Mouse (Mus musculus) neural tube, embryonic 14.5 days (tissue): ENCODE results near the gene Tor4a. TPM values are rescaled to one million over a fixed set of nuclear protein-coding genes. Genes with fewer than 3 reads are reported as not detected.

ENCODE experiments used
- ATAC-seq: fragments of 200-750 bp; cut with Nextera tagmentation; 2 replicates; pipeline ENCODE4 v1.8.0; 2017; ENCODE audit warnings: low read depth, mild to moderate bottlenecking, moderate TSS enrichment, moderate library complexity
- H3K27ac ChIP-seq: fragments of 300-500 bp; sonication (generic); 2 replicates; pipeline ENCODE4 v1.5.1; 2014; ENCODE audit warnings: low read depth, mild to moderate bottlenecking, control low read depth, low read length, moderate library complexity, mixed read lengths
- H3K27me3 ChIP-seq: fragments of 300-500 bp; sonication (generic); 2 replicates; pipeline ENCODE4 v1.6.1; 2014; ENCODE audit warnings: low read length; ENCODE audit not compliant: control insufficient read depth, insufficient read depth
- H3K36me3 ChIP-seq: fragments of 300-500 bp; sonication (generic); 2 replicates; pipeline ENCODE4 v1.6.1; 2014; ENCODE audit warnings: low read length, mixed read lengths; ENCODE audit not compliant: control insufficient read depth, insufficient read depth
- H3K4me1 ChIP-seq: fragments of 300-500 bp; sonication (generic); 2 replicates; pipeline ENCODE4 v1.6.1; 2014; ENCODE audit warnings: low read length; ENCODE audit not compliant: control insufficient read depth, insufficient read depth
- H3K4me2 ChIP-seq: fragments of 300-500 bp; sonication (generic); 2 replicates; pipeline ENCODE4 v1.6.1; 2014; ENCODE audit warnings: mild to moderate bottlenecking, low read depth, low read length, control low read depth
- H3K4me3 ChIP-seq: fragments of 300-500 bp; sonication (generic); 2 replicates; pipeline ENCODE4 v1.5.1; 2014; ENCODE audit warnings: low read depth, low read length, control low read depth, mixed read lengths
- H3K9ac ChIP-seq: fragments of 300-500 bp; sonication (generic); replicated peaks from 2 replicates; pipeline ENCODE4 v1.6.1; 2014; ENCODE audit warnings: low read depth, mild to moderate bottlenecking, control low read depth, low read length, mixed read lengths
- H3K9me3 ChIP-seq: fragments of 300-500 bp; sonication (generic); 2 replicates; pipeline ENCODE4 v1.6.1; 2016; ENCODE audit warnings: low read length; ENCODE audit not compliant: control insufficient read depth
- WGBS: fragments of 180-500 bp; shearing (Covaris S2); extraction: QIAGEN DNeasy Blood & Tissue Kit; methylation state at CpG from one replicate; pipeline ENCODE4 v1.1.7; 2014; 5-methylcytosine and 5-hydroxymethylcytosine counted together
- polyA plus RNA-seq: library from polyadenylated mRNA; unstranded; fragments of >200 nt; fragmentation: Nextera tagmentation; extraction: Ambion mirVana; gene quantifications from 2 replicates; pipeline ENCODE4 v1.2.1, GENCODE M21; 2014

Gene Tor4a
- polyA plus RNA-seq, 1 experiment from 2014 or later: 0.88 TPM

GRCm38 (mm10) chr2:25200631-25201030 lies 3.9 kb upstream of the Tor4a start:
- Histone ChIP-seq H3K27ac (no peak overlapping the region), H3K4me1 (no peaks in the 10 kb centered on the region), H3K4me2 (no peak overlapping the region), H3K9ac (no peak overlapping the region), H3K27me3 (0 out of 2 replicates have a peak, but pooled peaks cover 3% of the 10 kb centered on the region), H3K36me3 (peaks cover 64% of the 10 kb centered on the region), H3K9me3 (no peaks in the 10 kb centered on the region), H3K4me3 (no peak overlapping the region)
- ATAC-seq: no peak
- 97% methylated on average over 2 of the region's 2 CpGs for WGBS

- no peak overlapping the region for H3K9ac ChIP-seq
- no peak overlapping the region for H3K4me3 ChIP-seq
- H3K27ac ChIP-seq: no peak overlapping the region
- no peak for ATAC-seq
- H3K9me3 ChIP-seq: no peaks in the 10 kb centered on the region
- peaks cover 9% of the 10 kb centered on the region; the same call in 1 of the 2 replicates for H3K27me3 ChIP-seq
- H3K36me3 ChIP-seq: peaks cover 42% of the 10 kb centered on the region
- H3K4me1 ChIP-seq: no peaks in the 10 kb centered on the region
- H3K4me2 ChIP-seq: no peak overlapping the region
Measured at GRCm38 (mm10) chr2:25197946-25198345, 1.3 kb upstream of the Tor4a start.

GRCm38 (mm10) chr2:25197191-25197590 lies 505 bp upstream of the Tor4a start:
- Histone ChIP-seq H3K27ac (no peak overlapping the region), H3K4me1 (no peaks in the 10 kb centered on the region), H3K27me3 (peaks cover 9% of the 10 kb centered on the region; the same call in 1 of the 2 replicates), H3K4me2 (no peak overlapping the region), H3K9me3 (no peaks in the 10 kb centered on the region), H3K36me3 (peaks cover 35% of the 10 kb centered on the region), H3K9ac (no peak overlapping the region), H3K4me3 (no peak overlapping the region)
- 37% methylated on average over 2 of the region's 2 CpGs for WGBS
- ATAC-seq: no peak

GRCm38 (mm10) chr2:25195211-25196156 lies 1.2 kb downstream of the Tor4a start:
- 0 out of 2 replicates have a peak overlapping the region, but pooled peaks have one; percentile 16 for H3K4me2 ChIP-seq
- no peak for ATAC-seq
- peaks cover 9% of the 10 kb centered on the region; the same call in 1 of the 2 replicates for H3K27me3 ChIP-seq
- WGBS: 23% methylated on average over 55 of the region's 55 CpGs
- no peak overlapping the region for H3K27ac ChIP-seq
- H3K9me3 ChIP-seq: no peaks in the 10 kb centered on the region
- H3K4me3 ChIP-seq: no peak overlapping the region; the same call in 1 of the 2 replicates
- H3K9ac ChIP-seq: no peak overlapping the region
- peaks cover 20% of the 10 kb centered on the region for H3K36me3 ChIP-seq
- H3K4me1 ChIP-seq: no peaks in the 10 kb centered on the region

- Histone ChIP-seq H3K27me3 (peaks cover 9% of the 10 kb centered on the region; the same call in 1 of the 2 replicates), H3K4me2 (no peak overlapping the region), H3K4me1 (no peaks in the 10 kb centered on the region), H3K9me3 (no peaks in the 10 kb centered on the region), H3K4me3 (no peak overlapping the region), H3K27ac (no peak overlapping the region), H3K36me3 (peaks cover 11% of the 10 kb centered on the region), H3K9ac (no peak overlapping the region)
- ATAC-seq: no peak
- 87% methylated on average over 17 of the region's 17 CpGs for WGBS
Measured at GRCm38 (mm10) chr2:25194486-25195171, 2.1 kb downstream of the Tor4a start.

GRCm38 (mm10) chr2:25194006-25194405 lies 2.7 kb downstream of the Tor4a start:
- no peaks in the 10 kb centered on the region for H3K9me3 ChIP-seq
- peaks cover 7% of the 10 kb centered on the region for H3K36me3 ChIP-seq
- no peak overlapping the region for H3K4me2 ChIP-seq
- H3K9ac ChIP-seq: no peak overlapping the region
- H3K27ac ChIP-seq: no peak overlapping the region
- peaks cover 9% of the 10 kb centered on the region; the same call in 1 of the 2 replicates for H3K27me3 ChIP-seq
- no peak overlapping the region for H3K4me3 ChIP-seq
- no peaks in the 10 kb centered on the region for H3K4me1 ChIP-seq
- ATAC-seq: no peak
- WGBS: 80% methylated on average over 5 of the region's 5 CpGs

- WGBS: 2% methylated on average over 6 of the region's 6 CpGs
- peaks cover 9% of the 10 kb centered on the region; the same call in 1 of the 2 replicates for H3K27me3 ChIP-seq
- peak; percentile 83 for ATAC-seq
- no peak overlapping the region for H3K4me3 ChIP-seq
- H3K36me3 ChIP-seq: peaks cover 5% of the 10 kb centered on the region; the same call in 1 of the 2 replicates
- no peak overlapping the region for H3K27ac ChIP-seq
- no peaks in the 10 kb centered on the region for H3K9me3 ChIP-seq
- H3K4me2 ChIP-seq: no peak overlapping the region
- no peaks in the 10 kb centered on the region for H3K4me1 ChIP-seq
- no peak overlapping the region for H3K9ac ChIP-seq
Measured at GRCm38 (mm10) chr2:25193330-25193770, 3.3 kb downstream of the Tor4a start.

GRCm38 (mm10) chr2:25187841-25188240 lies 8.8 kb downstream of the Tor4a start:
- Histone ChIP-seq H3K9me3 (no peaks in the 10 kb centered on the region), H3K9ac (no peak overlapping the region), H3K36me3 (no peaks in the 10 kb centered on the region), H3K27ac (no peak overlapping the region), H3K4me3 (no peak overlapping the region), H3K4me2 (no peak overlapping the region), H3K4me1 (peaks cover 1% of the 10 kb centered on the region), H3K27me3 (no peaks in the 10 kb centered on the region)
- ATAC-seq: no peak
- 82% methylated on average over 6 of the region's 6 CpGs for WGBS

GRCm38 (mm10) chr2:25186575-25186930 lies 10.1 kb downstream of the Tor4a start:
- Histone ChIP-seq H3K4me3 (peak overlapping the region; percentile 32), H3K9me3 (no peaks in the 10 kb centered on the region), H3K36me3 (no peaks in the 10 kb centered on the region), H3K4me2 (peak overlapping the region; percentile 46), H3K27me3 (no peaks in the 10 kb centered on the region), H3K9ac (no peak overlapping the region), H3K4me1 (peaks cover 5% of the 10 kb centered on the region), H3K27ac (peak overlapping the region; percentile 68)
- whole genome bisulfite sequencing: 36% methylated on average over 5 of the region's 5 CpGs
- ATAC-seq: no peak
